Mouse (Mus musculus): ENCODE measurements at regions not wholly inside any gene's neighbourhood (a gene's known extent, or its start where the extent isn't known, plus 50 kb on each side); places are given as distances from the start of the nearest gene placed in this dataset.

GRCm38 (mm10) chr15:72381744-72382143 lies 1452.6 kb upstream of the Gm6569 start:
- TF ChIP-seq CTCF (IDR thresholded peaks at IDR 0.05; ENCODE audit: control insufficient read depth, insufficient read depth, low read length), result no peak
- TF ChIP-seq POLR2A (IDR thresholded peaks at IDR 0.05; ENCODE audit: borderline replicate concordance, control insufficient read depth, low read depth, low read length), result no peak

All from bone marrow, adult 2 months (tissue).